Mouse (Mus musculus) C2C12 (cell line): ENCODE results near the gene Luzp1.

Experiments used
- CEBPB ChIP-seq: IDR thresholded peaks from one replicate; pipeline ENCODE4 v1.6.1; 2011; ENCODE audit warnings: low read depth, mild to moderate bottlenecking, control low read depth, moderate library complexity
- CTCF ChIP-seq: IDR thresholded peaks from one replicate; pipeline ENCODE4 v1.5.1; 2011; ENCODE audit not compliant: control insufficient read depth, insufficient read depth, insufficient read length
- MAX ChIP-seq: IDR thresholded peaks from one replicate; pipeline ENCODE4 v1.6.1; 2011; ENCODE audit warnings: mild to moderate bottlenecking, control low read depth
- MYOG ChIP-seq: IDR thresholded peaks from one replicate; pipeline ENCODE4 v1.6.1; 2011; ENCODE audit not compliant: control insufficient read depth, insufficient read length; ENCODE audit errors: extremely low read depth
- USF1 ChIP-seq: IDR thresholded peaks from one replicate; pipeline ENCODE4 v1.6.1; 2011; ENCODE audit warnings: low read depth, mild to moderate bottlenecking, control low read depth, moderate library complexity

GRCm38 (mm10) chr4:136511708-136512107 is 42.1 kb downstream of the Luzp1 start:
- TF ChIP-seq CTCF: no peak
- TF ChIP-seq MAX: no peak
- no peak for TF ChIP-seq USF1
- TF ChIP-seq MYOG: no peak
- TF ChIP-seq CEBPB: no peak
